Mouse (Mus musculus) intestine, embryonic 14.5 days (tissue): ENCODE data around the gene Fpr2. TPM values are rescaled to one million over a fixed set of nuclear protein-coding genes. Genes with fewer than 3 reads are reported as not detected.
"Not testable (repeated sequence)": the region's sequence is repeated elsewhere in the genome, so short reads cannot be mapped to it uniquely, and the experiment has no call there.

ENCODE experiments used
- ATAC-seq: fragments of 200-750 bp; cut with Nextera tagmentation; replicated peaks from 2 replicates; pipeline ENCODE4 v1.8.0; 2017; ENCODE audit warnings: low read depth, moderate number of reproducible peaks, moderate TSS enrichment, moderate library complexity; ENCODE audit not compliant: low FRiP score, low TSS enrichment
- DNase-seq: peaks from one replicate; pipeline ENCODE4 v3.0.0-alpha.2; 2018; ENCODE audit warnings: low spot score
- H3K27ac ChIP-seq: fragments of 300-500 bp; sonication (generic); 2 replicates; pipeline ENCODE4 v1.5.1; 2014; ENCODE audit warnings: low read depth, mild to moderate bottlenecking, control low read depth
- H3K27me3 ChIP-seq: fragments of 300-500 bp; sonication (generic); replicated peaks from 2 replicates; pipeline ENCODE4 v1.6.1; 2014; ENCODE audit warnings: low read length, control low read depth; ENCODE audit not compliant: control insufficient read depth, insufficient read depth
- H3K36me3 ChIP-seq: fragments of 300-500 bp; sonication (generic); 2 replicates; pipeline ENCODE4 v1.6.1; 2014; ENCODE audit warnings: low read length, control low read depth; ENCODE audit not compliant: control insufficient read depth, insufficient read depth
- H3K4me1 ChIP-seq: fragments of 300-500 bp; sonication (generic); replicated peaks from 2 replicates; pipeline ENCODE4 v1.6.1; 2014; ENCODE audit warnings: low read length, control low read depth, mixed read lengths; ENCODE audit not compliant: control insufficient read depth, insufficient read depth
- H3K4me2 ChIP-seq: fragments of 300-500 bp; sonication (generic); 2 replicates; pipeline ENCODE4 v1.6.1; 2014; ENCODE audit warnings: low read length
- H3K4me3 ChIP-seq: fragments of 300-500 bp; sonication (generic); 2 replicates; pipeline ENCODE4 v1.5.1; 2014; ENCODE audit warnings: low read depth, low read length, control low read depth, mixed read lengths
- H3K9ac ChIP-seq: fragments of 300-500 bp; sonication (generic); 2 replicates; pipeline ENCODE4 v1.6.1; 2014; ENCODE audit warnings: mild to moderate bottlenecking, low read length
- H3K9me3 ChIP-seq: fragments of 300-500 bp; sonication (generic); 2 replicates; pipeline ENCODE4 v1.6.1; 2016; ENCODE audit warnings: low read length, control low read depth; ENCODE audit not compliant: control insufficient read depth
- WGBS: fragments of 180-500 bp; shearing (Covaris S2); extraction: QIAGEN DNeasy Blood & Tissue Kit; methylation state at CpG from one replicate; pipeline ENCODE4 v1.1.7; 2014; 5-methylcytosine and 5-hydroxymethylcytosine counted together
- polyA plus RNA-seq: library from polyadenylated mRNA; unstranded; fragments of >200 nt; fragmentation: Nextera tagmentation; extraction: Ambion mirVana; gene quantifications from 2 replicates; pipeline ENCODE4 v1.2.1, GENCODE M21; 2014

Fpr2 gene
- polyA plus RNA-seq, 1 experiment from 2014 or later, result 0.38 TPM

DNA sequence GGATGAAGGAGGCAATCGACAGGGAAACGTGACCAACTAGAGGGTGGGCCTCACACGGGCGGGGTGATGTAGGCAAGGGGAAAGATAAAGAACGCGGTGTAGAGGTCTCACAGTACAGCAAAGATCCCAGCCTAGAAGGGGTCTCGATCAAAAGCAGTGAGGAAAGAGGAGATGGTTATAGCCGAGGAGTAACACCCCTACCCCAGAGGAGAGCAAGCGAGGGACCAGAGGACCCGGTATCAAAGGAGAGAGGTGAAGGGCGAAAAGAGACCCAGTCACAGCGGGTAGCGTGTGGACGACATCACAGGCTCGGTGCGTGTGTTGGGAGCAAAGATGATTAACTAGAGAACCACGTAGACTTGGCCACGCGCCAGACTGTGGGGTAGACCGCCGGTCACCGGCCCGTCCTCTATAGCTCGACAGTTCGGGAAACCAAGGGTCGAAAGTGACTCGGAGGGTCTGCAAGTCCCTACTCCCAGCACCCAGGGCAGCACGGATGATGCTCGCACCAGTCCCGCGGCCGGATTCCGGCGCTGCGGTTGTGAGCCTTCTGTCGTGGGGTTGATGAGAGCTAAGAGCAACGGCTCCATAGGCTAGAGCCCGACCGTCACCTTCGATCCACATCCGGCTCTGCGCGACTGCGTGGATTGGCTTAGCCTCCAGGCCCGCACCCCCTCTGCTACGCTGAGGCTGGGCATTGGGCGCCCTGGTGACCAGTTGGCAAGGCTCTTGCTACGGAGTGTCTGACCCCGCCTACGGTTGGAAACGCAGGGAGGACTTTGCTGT is 22.2 kb downstream of the Fpr2 start:
- no peaks in the 10 kb centered on the region for H3K4me1 ChIP-seq
- H3K4me2 ChIP-seq, result peak overlapping the region; percentile 61
- H3K27ac ChIP-seq, result 0 out of 2 replicates have a peak overlapping the region, but pooled peaks have one; percentile 24
- no peaks in the 10 kb centered on the region for H3K36me3 ChIP-seq
- H3K4me3 ChIP-seq, result peak overlapping the region; percentile 41
- WGBS, result 14% methylated on average over 50 of the region's 51 CpGs
- DNase-seq, result peak; percentile 89
- H3K9ac ChIP-seq, result peak overlapping the region; percentile 55
- no peaks in the 10 kb centered on the region for H3K9me3 ChIP-seq
- no peaks in the 10 kb centered on the region for H3K27me3 ChIP-seq
- ATAC-seq, result peak; percentile 100

DNA sequence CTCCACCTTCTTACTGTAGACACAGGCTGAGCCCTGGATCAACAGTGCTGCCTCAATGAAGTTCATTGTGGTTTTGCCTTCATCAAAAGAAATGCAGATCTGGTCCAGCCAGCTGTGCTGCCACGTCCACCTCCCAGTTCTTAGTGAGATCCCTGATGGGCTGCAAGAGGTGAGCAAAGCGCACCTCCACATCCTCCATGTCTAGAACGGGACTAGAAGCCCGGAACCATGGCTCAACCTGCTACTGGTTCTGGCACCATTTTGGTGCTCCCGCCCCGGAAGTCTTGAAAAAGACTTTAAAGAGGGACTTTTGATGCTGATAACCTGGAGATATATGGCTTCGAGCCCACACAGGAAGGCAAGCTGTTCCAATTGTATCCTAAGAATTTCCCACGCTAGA is 25.0 kb downstream of the Fpr2 start:
- not testable (repeated sequence) for DNase-seq, H3K4me2 ChIP-seq, H3K4me1 ChIP-seq, H3K36me3 ChIP-seq, H3K27ac ChIP-seq, ATAC-seq, H3K9ac ChIP-seq, H3K4me3 ChIP-seq, H3K27me3 ChIP-seq, H3K9me3 ChIP-seq
- WGBS, result 91% methylated on average over 8 of the region's 8 CpGs

- H3K36me3 ChIP-seq, result no peaks in the 10 kb centered on the region
- no peak overlapping the region for H3K9ac ChIP-seq
These were observed 29.8 kb downstream of the Fpr2 start for GRCm38 (mm10) chr17:17917376-17917775.

DNA sequence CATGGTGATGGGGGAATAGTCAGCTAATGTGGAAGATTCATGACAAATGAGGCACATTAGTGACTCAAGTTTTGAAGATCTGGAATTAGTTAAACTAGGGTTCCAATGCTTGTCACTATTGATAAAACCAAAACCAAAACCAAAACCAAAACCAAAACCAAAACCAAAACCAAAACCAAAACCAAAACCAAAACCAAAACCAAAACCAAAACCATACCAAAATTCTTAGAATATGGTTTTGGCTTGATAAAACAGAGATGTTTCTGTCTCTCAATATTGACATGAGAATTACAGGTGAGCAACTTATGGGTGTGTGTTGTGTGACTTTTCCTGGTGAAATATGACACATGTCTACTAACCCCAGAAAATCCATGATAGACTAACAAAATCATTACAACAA is 30.2 kb downstream of the Fpr2 start:
- DNase-seq (no peak), ATAC-seq (no peak)
- Histone ChIP-seq H3K9me3 (no peaks in the 10 kb centered on the region), H3K9ac (no peak overlapping the region), H3K4me3 (no peak overlapping the region), H3K4me2 (no peak overlapping the region), H3K36me3 (no peaks in the 10 kb centered on the region), H3K27me3 (no peaks in the 10 kb centered on the region), H3K4me1 (no peaks in the 10 kb centered on the region), H3K27ac (no peak overlapping the region)

More at GRCm38 (mm10) chr17:17917376-17917775, 29.8 kb downstream of the Fpr2 start:
- Histone ChIP-seq H3K9me3 (no peaks in the 10 kb centered on the region), H3K27me3 (no peaks in the 10 kb centered on the region), H3K4me2 (no peak overlapping the region), H3K4me3 (no peak overlapping the region), H3K27ac (no peak overlapping the region), H3K4me1 (no peaks in the 10 kb centered on the region)
- ATAC-seq (no peak), DNase-seq (no peak)
- 93% methylated on average over 1 of the region's 1 CpGs for WGBS

Other genes starting within 250 kb of the Fpr2 start
- not detected in 2 replicates for gene Vmn2r90, start 184.1 kb upstream of the Fpr2 start, polyA plus RNA-seq
- gene Spaca6, start 60.7 kb upstream of the Fpr2 start, polyA plus RNA-seq, result 27.0 and 30.3 TPM in 2 replicates
- gene Has1, start 32.6 kb upstream of the Fpr2 start, polyA plus RNA-seq, result 1.8 TPM in 2 replicates
- gene Fpr1, start 3.9 kb upstream of the Fpr2 start, polyA plus RNA-seq, result 0.13 TPM in 1 of 2 replicates, not detected in the other
- not detected in 2 replicates for gene Fpr3, start within 50 bp of the Fpr2 start, polyA plus RNA-seq
- gene Fpr-rs4, start 133.9 kb downstream of the Fpr2 start, polyA plus RNA-seq, result not detected in 2 replicates
- not detected in 2 replicates for gene Vmn2r124, start 161.6 kb downstream of the Fpr2 start, polyA plus RNA-seq
- gene Vmn2r91, start 197.2 kb downstream of the Fpr2 start, polyA plus RNA-seq, result not detected in 2 replicates